Mouse (Mus musculus) lung, embryonic 14.5 days (tissue): ENCODE results near the gene Aox4. TPM values are rescaled to one million over a fixed set of nuclear protein-coding genes. Genes with fewer than 3 reads are reported as not detected.

ENCODE experiments used
- ATAC-seq: fragments of 200-750 bp; cut with Nextera tagmentation; 2 replicates; pipeline ENCODE4 v1.8.0; 2017; ENCODE audit warnings: mild to moderate bottlenecking, moderate TSS enrichment, moderate library complexity; ENCODE audit not compliant: insufficient read depth
- DNase-seq: peaks from one replicate; pipeline ENCODE4 v3.0.0-alpha.2; 2015
- H3K27ac ChIP-seq: fragments of 300-500 bp; sonication (generic); 2 replicates; pipeline ENCODE4 v1.5.1; 2014; ENCODE audit warnings: low read depth, mild to moderate bottlenecking, moderate library complexity
- H3K27me3 ChIP-seq: fragments of 300-500 bp; sonication (generic); 2 replicates; pipeline ENCODE4 v1.6.1; 2014; ENCODE audit warnings: low read length, control low read depth; ENCODE audit not compliant: insufficient read depth
- H3K36me3 ChIP-seq: fragments of 300-500 bp; sonication (generic); 2 replicates; pipeline ENCODE4 v1.6.1; 2014; ENCODE audit warnings: control low read depth; ENCODE audit not compliant: insufficient read depth
- H3K4me1 ChIP-seq: fragments of 300-500 bp; sonication (generic); 2 replicates; pipeline ENCODE4 v1.6.1; 2014; ENCODE audit warnings: antibody characterized with exemption, control low read depth; ENCODE audit not compliant: insufficient read depth
- H3K4me2 ChIP-seq: fragments of 300-500 bp; sonication (generic); 2 replicates; pipeline ENCODE4 v1.6.1; 2014; ENCODE audit warnings: mild to moderate bottlenecking
- H3K4me3 ChIP-seq: fragments of 300-500 bp; sonication (generic); 2 replicates; pipeline ENCODE4 v1.5.1; 2014; ENCODE audit warnings: low read depth, low read length
- H3K9ac ChIP-seq: fragments of 300-500 bp; sonication (generic); 2 replicates; pipeline ENCODE4 v1.6.1; 2014
- H3K9me3 ChIP-seq: fragments of 300-500 bp; sonication (generic); 2 replicates; pipeline ENCODE4 v1.6.1; 2016; ENCODE audit warnings: low read depth, low read length, control low read depth
- CTCF ChIP-seq: IDR thresholded peaks from 2 replicates; pipeline ENCODE4 v1.5.1; 2016; ENCODE audit warnings: antibody characterized with exemption, low read depth
- WGBS: fragments of 180-500 bp; shearing (Covaris S2); extraction: QIAGEN DNeasy Blood & Tissue Kit; methylation state at CpG from one replicate; pipeline ENCODE4 v1.1.7; 2014; 5-methylcytosine and 5-hydroxymethylcytosine counted together
- polyA plus RNA-seq: library from polyadenylated mRNA; unstranded; fragments of >200 nt; fragmentation: Nextera tagmentation; extraction: Ambion mirVana; gene quantifications from 2 replicates; pipeline ENCODE4 v1.2.1, GENCODE M21; 2014

Gene Aox4
- polyA plus RNA-seq, 1 experiment from 2014 or later: 0.22 TPM

- Histone ChIP-seq H3K4me2 (no peak overlapping the region), H3K4me3 (no peak overlapping the region), H3K27me3 (no peaks in the 10 kb centered on the region), H3K27ac (no peak overlapping the region), H3K9ac (no peak overlapping the region), H3K36me3 (no peaks in the 10 kb centered on the region), H3K9me3 (no peaks in the 10 kb centered on the region), H3K4me1 (no peaks in the 10 kb centered on the region)
- TF ChIP-seq CTCF: no peak
- WGBS: 63% methylated on average over 6 of the region's 6 CpGs
- no peak for DNase-seq
- ATAC-seq: no peak
Measured at GRCm38 (mm10) chr1:58302015-58302414, 91.8 kb downstream of the Aox4 start.

DNA sequence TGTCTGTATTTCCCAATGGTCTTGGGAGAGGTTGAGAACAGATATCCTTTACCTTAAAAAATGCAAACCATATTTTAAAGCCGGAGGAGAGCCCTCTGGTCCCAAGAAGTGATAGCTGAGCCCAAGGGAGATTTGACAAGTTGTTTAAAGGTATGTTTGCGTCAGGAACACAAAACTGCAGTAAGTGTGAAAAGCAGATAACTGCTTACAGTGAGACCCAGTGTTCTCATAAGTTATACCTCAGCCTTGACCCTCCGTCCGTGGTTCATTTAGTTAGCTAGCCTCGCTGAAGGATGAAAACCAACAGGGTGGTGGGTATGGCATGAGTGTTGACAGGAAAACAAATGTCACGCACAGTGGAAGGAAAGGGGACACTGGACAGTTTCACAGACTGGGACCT is 92.8 kb downstream of the Aox4 start:
- Histone ChIP-seq H3K9me3 (no peaks in the 10 kb centered on the region), H3K36me3 (no peaks in the 10 kb centered on the region), H3K9ac (no peak overlapping the region), H3K4me3 (no peak overlapping the region), H3K4me1 (no peaks in the 10 kb centered on the region), H3K4me2 (no peak overlapping the region), H3K27me3 (no peaks in the 10 kb centered on the region), H3K27ac (no peak overlapping the region)
- no peak for TF ChIP-seq CTCF
- WGBS: 61% methylated on average over 6 of the region's 6 CpGs
- no peak for DNase-seq
- ATAC-seq: no peak

GRCm38 (mm10) chr1:58303726-58304125 is 93.5 kb downstream of the Aox4 start:
- Histone ChIP-seq H3K9ac (no peak overlapping the region), H3K27me3 (no peaks in the 10 kb centered on the region), H3K4me2 (no peak overlapping the region), H3K4me1 (no peaks in the 10 kb centered on the region), H3K4me3 (no peak overlapping the region), H3K36me3 (no peaks in the 10 kb centered on the region), H3K9me3 (no peaks in the 10 kb centered on the region), H3K27ac (no peak overlapping the region)
- WGBS: 70% methylated on average over 4 of the region's 4 CpGs
- TF ChIP-seq CTCF: no peak
- ATAC-seq (peak; percentile 66), DNase-seq (peak; percentile 58)

GRCm38 (mm10) chr1:58304296-58304695 is 94.1 kb downstream of the Aox4 start:
- Histone ChIP-seq H3K36me3 (no peaks in the 10 kb centered on the region), H3K27ac (no peak overlapping the region), H3K9me3 (no peaks in the 10 kb centered on the region), H3K4me3 (no peak overlapping the region), H3K27me3 (no peaks in the 10 kb centered on the region), H3K9ac (no peak overlapping the region), H3K4me1 (no peaks in the 10 kb centered on the region), H3K4me2 (no peak overlapping the region)
- TF ChIP-seq CTCF: no peak
- WGBS: 57% methylated on average over 12 of the region's 12 CpGs
- peak; percentile 51 for ATAC-seq
- DNase-seq: peak; percentile 39

DNA sequence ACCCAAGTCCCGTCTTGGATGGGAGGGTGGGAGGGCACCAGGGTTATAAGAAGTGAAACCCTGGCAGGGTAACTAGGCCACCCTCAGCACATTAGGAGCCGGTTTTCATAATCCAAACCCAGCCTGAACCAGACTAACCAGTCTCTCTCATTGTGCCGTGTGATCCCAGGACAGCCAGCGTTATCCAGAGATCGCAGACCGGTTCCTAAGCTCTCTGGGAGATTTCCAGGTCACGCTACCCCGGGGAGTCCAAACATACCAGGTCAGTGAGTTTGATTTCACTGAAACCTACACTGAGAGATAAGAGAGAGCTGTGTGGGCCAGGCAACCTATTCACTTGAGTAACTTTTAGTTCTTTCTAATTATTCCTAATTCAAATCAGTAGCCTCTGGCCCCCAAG is 97.0 kb downstream of the Aox4 start:
- H3K9me3 ChIP-seq: no peaks in the 10 kb centered on the region
- no peak overlapping the region for H3K4me2 ChIP-seq
- no peaks in the 10 kb centered on the region for H3K27me3 ChIP-seq
- H3K27ac ChIP-seq: no peak overlapping the region
- 65% methylated on average over 8 of the region's 8 CpGs for WGBS
- H3K9ac ChIP-seq: no peak overlapping the region
- ATAC-seq: no peak
- no peak for DNase-seq
- no peaks in the 10 kb centered on the region for H3K4me1 ChIP-seq
- H3K36me3 ChIP-seq: no peaks in the 10 kb centered on the region
- TF ChIP-seq CTCF: no peak
- no peak overlapping the region for H3K4me3 ChIP-seq

DNA sequence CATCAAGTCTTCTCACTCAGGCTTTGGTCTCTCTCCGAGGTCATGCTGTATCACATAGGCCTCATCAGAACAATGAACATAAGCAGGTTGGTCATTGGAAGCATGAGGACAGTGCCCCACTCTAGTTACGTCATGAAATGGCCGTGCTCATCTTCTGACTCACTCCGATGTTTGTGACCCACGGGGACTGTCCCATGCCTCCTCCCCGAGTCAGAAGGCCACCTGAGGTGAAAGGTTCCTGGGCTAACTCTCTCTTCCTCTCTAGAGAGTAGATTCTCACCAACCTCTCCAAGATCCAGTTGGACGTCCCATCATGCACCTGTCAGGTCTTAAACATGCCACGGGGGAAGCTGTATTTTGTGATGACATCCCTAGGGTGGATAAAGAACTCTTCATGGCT is 98.4 kb downstream of the Aox4 start:
- no peak overlapping the region for H3K9ac ChIP-seq
- no peak overlapping the region for H3K27ac ChIP-seq
- no peaks in the 10 kb centered on the region for H3K36me3 ChIP-seq
- WGBS: 91% methylated on average over 8 of the region's 8 CpGs
- no peaks in the 10 kb centered on the region for H3K9me3 ChIP-seq
- no peak overlapping the region for H3K4me3 ChIP-seq
- ATAC-seq (no peak), DNase-seq (no peak)
- no peaks in the 10 kb centered on the region for H3K4me1 ChIP-seq
- no peaks in the 10 kb centered on the region for H3K27me3 ChIP-seq
- H3K4me2 ChIP-seq: no peak overlapping the region
- TF ChIP-seq CTCF: no peak

DNA sequence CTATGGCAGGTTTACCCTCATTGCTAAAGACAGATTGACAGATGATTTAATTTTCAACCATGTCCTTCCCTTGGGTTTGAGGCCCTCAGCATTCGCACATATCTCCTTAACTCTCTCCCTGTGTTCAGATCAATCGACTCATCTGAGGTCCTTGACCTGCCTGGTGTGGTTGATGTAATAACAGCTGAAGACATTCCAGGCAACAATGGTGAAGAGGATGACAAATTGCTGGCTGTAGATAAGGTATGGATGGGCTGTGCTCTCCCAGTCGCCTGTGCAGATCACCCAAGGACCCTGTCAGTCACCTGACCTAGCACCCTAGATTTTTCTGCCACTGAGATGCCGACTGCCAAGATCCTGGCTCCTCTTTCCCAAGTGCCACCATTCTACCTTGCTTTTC is 99.7 kb downstream of the Aox4 start:
- no peak for ATAC-seq
- no peaks in the 10 kb centered on the region for H3K9me3 ChIP-seq
- WGBS: 29% methylated on average over 4 of the region's 4 CpGs
- no peak for TF ChIP-seq CTCF
- no peak overlapping the region for H3K4me3 ChIP-seq
- no peak overlapping the region for H3K27ac ChIP-seq
- no peaks in the 10 kb centered on the region for H3K27me3 ChIP-seq
- no peaks in the 10 kb centered on the region for H3K36me3 ChIP-seq
- H3K4me2 ChIP-seq: no peak overlapping the region
- no peaks in the 10 kb centered on the region for H3K4me1 ChIP-seq
- DNase-seq: no peak
- no peak overlapping the region for H3K9ac ChIP-seq
